Mouse (Mus musculus) embryo, embryonic 11 days (tissue): ENCODE data around the gene Fggy.

Source experiments
- DNase-seq: peaks from one replicate; pipeline ENCODE4 v3.0.0-alpha.2; 2015

Fggy gene

GRCm38 (mm10) chr4:95915628-95916579, 358.6 kb downstream of the Fggy start:
- DNase-seq: peak; percentile 25

- DNase-seq: no peak
Measured at GRCm38 (mm10) chr4:95917703-95918102, 360.4 kb downstream of the Fggy start.

GRCm38 (mm10) chr4:95920448-95920847, 363.1 kb downstream of the Fggy start:
- DNase-seq: no peak

- DNase-seq: peak; percentile 84
Measured at GRCm38 (mm10) chr4:95924210-95925184, 367.2 kb downstream of the Fggy start.

- no peak for DNase-seq
Measured at GRCm38 (mm10) chr4:95928846-95929245, 371.5 kb downstream of the Fggy start.

- no peak for DNase-seq
Measured at GRCm38 (mm10) chr4:95929936-95930335, 372.6 kb downstream of the Fggy start.

- no peak for DNase-seq
Measured at GRCm38 (mm10) chr4:95931331-95931730, 374.0 kb downstream of the Fggy start.

GRCm38 (mm10) chr4:95933801-95934356, 376.6 kb downstream of the Fggy start:
- DNase-seq: no peak

GRCm38 (mm10) chr4:95934384-95935035, 377.2 kb downstream of the Fggy start:
- DNase-seq: no peak

- no peak for DNase-seq
Measured at GRCm38 (mm10) chr4:95938701-95939100, 381.4 kb downstream of the Fggy start.

- DNase-seq: no peak
Measured at GRCm38 (mm10) chr4:95947896-95948295, 390.6 kb downstream of the Fggy start.

GRCm38 (mm10) chr4:95953328-95953727, 396.0 kb downstream of the Fggy start:
- no peak for DNase-seq

GRCm38 (mm10) chr4:95966928-95967724, 409.8 kb downstream of the Fggy start, which contains the start of gene Hook1:
TSS of gene Hook1 (plus strand) at chr4:95967240.
- DNase-seq: peak; percentile 94
